Mouse (Mus musculus) intestine, postnatal 0 days (tissue): ENCODE data around the gene Tnfrsf14. TPM values are rescaled to one million over a fixed set of nuclear protein-coding genes. Genes with fewer than 3 reads are reported as not detected.

ENCODE experiments used
- ATAC-seq: fragments of 200-750 bp; cut with Nextera tagmentation; 2 replicates; pipeline ENCODE4 v1.8.0; 2017; ENCODE audit warnings: mild to moderate bottlenecking, moderate TSS enrichment, moderate library complexity
- H3K27ac ChIP-seq: fragments of 300-500 bp; sonication (generic); 2 replicates; pipeline ENCODE4 v1.5.1; 2014; ENCODE audit warnings: mild to moderate bottlenecking, low read depth, low read length, moderate library complexity
- H3K27me3 ChIP-seq: fragments of 300-500 bp; sonication (generic); replicated peaks from 2 replicates; pipeline ENCODE4 v1.6.1; 2014; ENCODE audit warnings: low read length, mixed read lengths; ENCODE audit not compliant: control insufficient read depth, insufficient read depth
- H3K36me3 ChIP-seq: fragments of 300-500 bp; sonication (generic); 2 replicates; pipeline ENCODE4 v1.6.1; 2014; ENCODE audit warnings: mild to moderate bottlenecking, moderate library complexity; ENCODE audit not compliant: control insufficient read depth, insufficient read depth
- H3K4me1 ChIP-seq: fragments of 300-500 bp; sonication (generic); replicated peaks from 2 replicates; pipeline ENCODE4 v1.6.1; 2014; ENCODE audit warnings: antibody characterized with exemption, low read length, mixed read lengths; ENCODE audit not compliant: control insufficient read depth, insufficient read depth
- H3K4me2 ChIP-seq: fragments of 300-500 bp; sonication (generic); replicated peaks from 2 replicates; pipeline ENCODE4 v1.6.1; 2014; ENCODE audit warnings: low read depth, mild to moderate bottlenecking, moderate library complexity
- H3K4me3 ChIP-seq: fragments of 300-500 bp; sonication (generic); 2 replicates; pipeline ENCODE4 v1.5.1; 2014; ENCODE audit warnings: low read depth, low read length
- H3K9ac ChIP-seq: fragments of 300-500 bp; sonication (generic); 2 replicates; pipeline ENCODE4 v1.6.1; 2014; ENCODE audit warnings: mild to moderate bottlenecking, low read depth, low read length
- H3K9me3 ChIP-seq: fragments of 300-500 bp; sonication (generic); 2 replicates; pipeline ENCODE4 v1.6.1; 2016; ENCODE audit warnings: mixed run types; ENCODE audit not compliant: control insufficient read depth
- CTCF ChIP-seq: sonication (generic); IDR thresholded peaks from 2 replicates; pipeline ENCODE4 v1.5.1; 2016; ENCODE audit warnings: low read depth, mild to moderate bottlenecking, control low read depth, antibody characterized with exemption, moderate library complexity
- WGBS: fragments of 180-500 bp; shearing (Covaris S2); extraction: QIAGEN DNeasy Blood & Tissue Kit; methylation state at CpG from one replicate; pipeline ENCODE4 v1.1.7; 2014; 5-methylcytosine and 5-hydroxymethylcytosine counted together
- polyA plus RNA-seq: library from polyadenylated mRNA; unstranded; fragments of >200 nt; fragmentation: Nextera tagmentation; extraction: Ambion mirVana; gene quantifications from 2 replicates; pipeline ENCODE4 v1.2.1, GENCODE M21; 2015

Tnfrsf14 gene
- polyA plus RNA-seq, 1 experiment from 2014 or later = 1.9 TPM

- ATAC-seq = no peak
- H3K27me3 ChIP-seq = no peaks in the 10 kb centered on the region
- H3K4me1 ChIP-seq = no peaks in the 10 kb centered on the region
- H3K4me3 ChIP-seq = no peak overlapping the region
- 73% methylated on average over 15 of the region's 15 CpGs for WGBS
- TF ChIP-seq CTCF = no peak
- H3K4me2 ChIP-seq = no peak overlapping the region
- no peak overlapping the region for H3K27ac ChIP-seq
- no peaks in the 10 kb centered on the region for H3K36me3 ChIP-seq
- no peak overlapping the region for H3K9ac ChIP-seq
- no peaks in the 10 kb centered on the region for H3K9me3 ChIP-seq
These were observed 40.6 kb downstream of the Tnfrsf14 start for GRCm38 (mm10) chr4:154887593-154888250.

GRCm38 (mm10) chr4:154886876-154887592 lies 41.3 kb downstream of the Tnfrsf14 start:
- Histone ChIP-seq H3K4me3 (no peak overlapping the region), H3K36me3 (no peaks in the 10 kb centered on the region), H3K27ac (no peak overlapping the region), H3K4me1 (no peaks in the 10 kb centered on the region), H3K4me2 (no peak overlapping the region), H3K9ac (no peak overlapping the region), H3K27me3 (no peaks in the 10 kb centered on the region), H3K9me3 (no peaks in the 10 kb centered on the region)
- no peak for TF ChIP-seq CTCF
- WGBS = 67% methylated on average over 12 of the region's 13 CpGs
- ATAC-seq = no peak

- Histone ChIP-seq H3K4me2 (no peak overlapping the region), H3K9me3 (no peaks in the 10 kb centered on the region), H3K4me3 (no peak overlapping the region), H3K9ac (no peak overlapping the region), H3K27ac (no peak overlapping the region), H3K4me1 (no peaks in the 10 kb centered on the region), H3K36me3 (no peaks in the 10 kb centered on the region), H3K27me3 (no peaks in the 10 kb centered on the region)
- no peak for ATAC-seq
- whole genome bisulfite sequencing = 61% methylated on average over 11 of the region's 11 CpGs
- no peak for TF ChIP-seq CTCF
These were observed 42.9 kb downstream of the Tnfrsf14 start for GRCm38 (mm10) chr4:154885416-154885815.

GRCm38 (mm10) chr4:154882014-154882659 lies 46.2 kb downstream of the Tnfrsf14 start:
- no peak overlapping the region for H3K9ac ChIP-seq
- ATAC-seq = no peak
- H3K4me1 ChIP-seq = no peaks in the 10 kb centered on the region
- no peaks in the 10 kb centered on the region for H3K36me3 ChIP-seq
- H3K27ac ChIP-seq = no peak overlapping the region
- no peak overlapping the region for H3K4me3 ChIP-seq
- no peaks in the 10 kb centered on the region for H3K27me3 ChIP-seq
- WGBS = 17% methylated on average over 14 of the region's 14 CpGs
- TF ChIP-seq CTCF = no peak
- H3K9me3 ChIP-seq = no peaks in the 10 kb centered on the region
- no peak overlapping the region for H3K4me2 ChIP-seq

DNA sequence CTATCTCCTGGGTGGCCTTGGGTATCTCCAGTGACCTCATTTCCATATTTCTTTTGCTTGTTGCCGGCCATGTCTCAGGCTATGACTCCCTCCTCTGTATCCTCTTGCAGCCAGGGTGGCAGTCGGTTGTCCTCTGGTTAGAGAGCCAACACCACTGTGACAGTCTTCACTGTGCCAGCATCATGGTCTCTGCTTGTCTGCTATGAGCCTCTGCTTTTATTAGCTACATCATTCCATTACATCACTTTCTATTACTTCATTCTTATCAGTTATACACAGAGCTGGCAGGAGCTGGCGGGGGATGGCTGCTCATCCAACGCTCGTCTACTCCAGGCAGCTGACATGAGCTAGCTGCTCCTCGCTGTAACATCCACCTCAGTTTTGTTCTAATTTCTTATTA lies 47.6 kb downstream of the Tnfrsf14 start:
- Histone ChIP-seq H3K27me3 (no peaks in the 10 kb centered on the region), H3K4me1 (no peaks in the 10 kb centered on the region), H3K36me3 (no peaks in the 10 kb centered on the region), H3K4me2 (no peak overlapping the region), H3K9ac (no peak overlapping the region), H3K4me3 (no peak overlapping the region), H3K27ac (no peak overlapping the region), H3K9me3 (no peaks in the 10 kb centered on the region)
- WGBS = 51% methylated on average over 6 of the region's 6 CpGs
- no peak for ATAC-seq
- TF ChIP-seq CTCF = no peak

- Histone ChIP-seq H3K9ac (peak overlapping the region; percentile 31; the same call in 1 of the 2 replicates), H3K4me2 (peak overlapping the region; percentile 62), H3K9me3 (no peaks in the 10 kb centered on the region), H3K27me3 (no peaks in the 10 kb centered on the region), H3K4me3 (peak overlapping the region; percentile 32), H3K36me3 (no peaks in the 10 kb centered on the region), H3K4me1 (no peaks in the 10 kb centered on the region), H3K27ac (peak overlapping the region; percentile 46)
- ATAC-seq = peak; percentile 91
- TF ChIP-seq CTCF = peak; percentile 93
- WGBS = 7% methylated on average over 18 of the region's 18 CpGs
These were observed 50.4 kb downstream of the Tnfrsf14 start for GRCm38 (mm10) chr4:154877864-154878548.
